Mouse (Mus musculus) fat pad, adult 2 months (tissue): ENCODE results near the gene Olfr890.
"Not testable (repeated sequence)": the region's sequence is repeated elsewhere in the genome, so short reads cannot be mapped to it uniquely, and the experiment has no call there.

ENCODE experiments used
- DNase-seq: peaks from one replicate; pipeline ENCODE4 v3.0.0-alpha.2; 2011; ENCODE audit warnings: low read depth, low spot score; ENCODE audit errors: extremely low read depth

Gene Olfr890

GRCm38 (mm10) chr9:38142217-38142616, at the start of gene Olfr890:
Olfr890 (plus strand) TSS chr9:38142517.
- DNase-seq = no peak

- DNase-seq = no peak
Measured at GRCm38 (mm10) chr9:38107828-38108227, 34.5 kb upstream of the Olfr890 start, which contains the start of gene Olfr888. Olfr888 (plus strand) TSS chr9:38108128.

GRCm38 (mm10) chr9:38114898-38115297, 27.4 kb upstream of the Olfr890 start, which contains the start of gene Olfr889:
Olfr889 (plus strand) TSS chr9:38115198.
- DNase-seq = no peak

GRCm38 (mm10) chr9:38168341-38168740, 26.0 kb downstream of the Olfr890 start:
- not testable (repeated sequence) for DNase-seq

GRCm38 (mm10) chr9:38180721-38181120, 38.4 kb downstream of the Olfr890 start, which contains the start of gene Olfr891:
Olfr891 (minus strand) TSS chr9:38180821.
- no peak for DNase-seq
